Mouse (Mus musculus): ENCODE measurements at regions not wholly inside any gene's neighbourhood (a gene's known extent, or its start where the extent isn't known, plus 50 kb on each side); places are given as distances from the start of the nearest gene placed in this dataset.

- no peak for TF ChIP-seq POLR2AphosphoS2 (IDR thresholded peaks at IDR 0.05; ENCODE audit: low read length)
- no peak for TF ChIP-seq SIN3A (IDR thresholded peaks at IDR 0.05; ENCODE audit: low read length)
- TF ChIP-seq MEF2A (IDR thresholded peaks at IDR 0.05; ENCODE audit: extremely low read depth, insufficient replicate concordance, low read depth, low read length, poor library complexity, severe bottlenecking): no peak
These were observed 200.0 kb downstream of the Gm9733 start for GRCm38 (mm10) chr3:15132136-15132535.

Measured in MEL (cell line).